Mouse (Mus musculus): ENCODE results near the gene Ormdl2.

DNA sequence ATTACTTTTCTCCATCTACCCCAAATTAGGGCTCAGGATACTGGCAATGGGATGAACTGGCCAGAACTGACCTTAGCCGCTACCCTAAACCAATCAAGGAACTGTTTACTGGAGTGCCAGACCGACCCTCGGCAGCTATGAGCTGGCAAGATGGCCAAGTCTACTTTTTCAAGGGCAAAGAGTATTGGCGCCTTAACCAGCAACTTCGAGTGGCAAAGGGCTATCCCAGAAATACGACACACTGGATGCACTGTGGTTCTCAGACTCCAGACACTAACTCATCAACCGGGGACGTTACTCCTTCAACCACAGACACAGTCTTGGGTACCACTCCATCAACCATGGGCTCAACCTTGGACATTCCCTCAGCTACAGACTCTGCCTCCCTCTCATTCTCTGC, 22.8 kb downstream of the Ormdl2 start:
- TF ChIP-seq CTCF (IDR thresholded peaks at IDR 0.05; ENCODE audit: low read depth) (no peak), EP300 (IDR thresholded peaks at IDR 0.05; ENCODE audit: low read depth) (no peak)

Measured in liver, postnatal 0 days (tissue).